21 mouse cellular contexts compared by ENCODE assay signal in the genomic region with DNA sequence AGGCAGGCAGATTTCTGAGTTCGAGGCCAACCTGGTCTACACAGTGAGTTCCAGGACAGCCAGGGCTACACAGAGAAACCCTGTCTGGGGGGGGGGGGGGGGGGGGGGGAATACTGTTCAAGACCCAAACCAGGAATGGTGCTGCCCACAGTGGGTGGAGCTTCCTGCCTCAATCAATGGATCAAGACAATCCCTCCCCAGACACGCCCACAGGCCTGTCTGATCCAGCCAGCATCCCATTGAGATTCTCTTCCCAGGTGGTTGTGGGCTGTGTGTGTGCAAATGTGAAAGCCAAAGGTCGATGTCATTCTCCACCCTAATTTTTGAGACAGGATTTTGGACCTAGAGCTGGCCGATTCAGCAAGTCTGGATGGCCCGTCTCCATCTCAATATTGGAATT.
"Had no signal": no experiment of that assay in that cellular context is flagged by ENCODE, and none has a peak within 500 bp of the region (broad histone marks: within the 10 kb centered on the region; RNA-seq: fewer than 3 reads in every experiment).

No protein-coding gene starts in this region.

- H3K9ac ChIP-seq: lung, embryonic 14.5 days; midbrain, embryonic 12.5 days; neural tube, embryonic 13.5 days; neural tube, embryonic 15.5 days; stomach, embryonic 15.5 days had no signal

- H3K36me3 ChIP-seq: midbrain, embryonic 10.5 days; midbrain, embryonic 12.5 days; neural tube, embryonic 13.5 days; neural tube, embryonic 15.5 days; stomach, embryonic 15.5 days had no signal

- H3K4me3 ChIP-seq: midbrain, embryonic 10.5 days; midbrain, embryonic 12.5 days; myocyte; neural tube, embryonic 13.5 days; neural tube, embryonic 15.5 days; stomach, embryonic 15.5 days had no signal

- H3K9me3 ChIP-seq: midbrain, embryonic 10.5 days; midbrain, embryonic 12.5 days; neural tube, embryonic 13.5 days; neural tube, embryonic 15.5 days; stomach, embryonic 15.5 days had no signal

- H3K4me2 ChIP-seq: lung, embryonic 14.5 days; midbrain, embryonic 12.5 days; neural tube, embryonic 13.5 days; neural tube, embryonic 15.5 days; stomach, embryonic 15.5 days had no signal

- H3K4me1 ChIP-seq: midbrain, embryonic 10.5 days; midbrain, embryonic 12.5 days; neural tube, embryonic 13.5 days; neural tube, embryonic 15.5 days; stomach, embryonic 15.5 days had no signal

- H3K27ac ChIP-seq: midbrain, embryonic 10.5 days; midbrain, embryonic 12.5 days; neural tube, embryonic 13.5 days; neural tube, embryonic 15.5 days; stomach, embryonic 15.5 days; stomach, postnatal 0 days had no signal

- H3K27me3 ChIP-seq: midbrain, embryonic 12.5 days; neural tube, embryonic 13.5 days; neural tube, embryonic 15.5 days; stomach, embryonic 15.5 days had no signal

- DNase-seq: lung, adult 18-20 months; lung, postnatal 10 days; lung, postnatal 4 days; midbrain, embryonic 14.5 days; retina, postnatal 1 day; right cerebral cortex, adult 18-20 months; right cerebral cortex, postnatal 25 days; right cerebral cortex, postnatal 4 days; spleen, adult 18-20 months; thymus, adult 2 months; thymus, postnatal 25 days; thymus, postnatal 4 days had no signal

- ATAC-seq: midbrain, embryonic 16.5 days had no signal
